Mouse (Mus musculus) cerebellum, adult 9-11 months (tissue): ENCODE measurements at regions not wholly inside any gene's neighbourhood (a gene's known extent, or its start where the extent isn't known, plus 50 kb on each side); places are given as distances from the start of the nearest gene placed in this dataset.

Experiments
- DNase-seq: peaks from one replicate; pipeline ENCODE4 v3.0.0; 2022

- no peak for DNase-seq
These were observed 81.8 kb downstream of the Tbx18 start for GRCm38 (mm10) chr9:87649015-87649978.

- DNase-seq = no peak
These were observed 82.7 kb downstream of the Tbx18 start for GRCm38 (mm10) chr9:87648317-87648716.

- DNase-seq = no peak
These were observed 86.0 kb downstream of the Tbx18 start for GRCm38 (mm10) chr9:87645032-87645431.

- no peak for DNase-seq
These were observed 97.0 kb downstream of the Tbx18 start for GRCm38 (mm10) chr9:87633863-87634630.

GRCm38 (mm10) chr9:87626432-87626831, 104.6 kb downstream of the Tbx18 start:
- DNase-seq = no peak

GRCm38 (mm10) chr9:87618238-87618673, 112.8 kb downstream of the Tbx18 start:
- DNase-seq = no peak

- DNase-seq = no peak
These were observed 123.0 kb downstream of the Tbx18 start for GRCm38 (mm10) chr9:87607878-87608631.

GRCm38 (mm10) chr9:87575591-87575990, 155.5 kb downstream of the Tbx18 start:
- DNase-seq = no peak

- no peak for DNase-seq
These were observed 156.7 kb downstream of the Tbx18 start for GRCm38 (mm10) chr9:87574250-87574864.

- no peak for DNase-seq
These were observed 167.8 kb downstream of the Tbx18 start for GRCm38 (mm10) chr9:87563244-87563643.

GRCm38 (mm10) chr9:87562796-87563195, 168.3 kb downstream of the Tbx18 start:
- no peak for DNase-seq

GRCm38 (mm10) chr9:87557841-87558240, 173.2 kb downstream of the Tbx18 start:
- DNase-seq = no peak

- DNase-seq = no peak
These were observed 174.1 kb downstream of the Tbx18 start for GRCm38 (mm10) chr9:87556953-87557394.

GRCm38 (mm10) chr9:87556552-87556951, 174.5 kb downstream of the Tbx18 start:
- DNase-seq = no peak

- no peak for DNase-seq
These were observed 197.9 kb downstream of the Tbx18 start for GRCm38 (mm10) chr9:87533182-87533581.

- no peak for DNase-seq
These were observed 201.2 kb downstream of the Tbx18 start for GRCm38 (mm10) chr9:87529908-87530307.

GRCm38 (mm10) chr9:87524890-87525684, 206.0 kb downstream of the Tbx18 start:
- DNase-seq = no peak

GRCm38 (mm10) chr9:87510683-87511082, 220.4 kb downstream of the Tbx18 start:
- no peak for DNase-seq

- DNase-seq = no peak
These were observed 226.2 kb downstream of the Tbx18 start for GRCm38 (mm10) chr9:87504673-87505385.

GRCm38 (mm10) chr9:87464141-87464540, 208.8 kb upstream of the Cep162 start:
- no peak for DNase-seq

GRCm38 (mm10) chr9:87453261-87453660, 197.9 kb upstream of the Cep162 start:
- DNase-seq = no peak
